Mouse (Mus musculus): Measurements from ENCODE around the gene Jund.

DNA sequence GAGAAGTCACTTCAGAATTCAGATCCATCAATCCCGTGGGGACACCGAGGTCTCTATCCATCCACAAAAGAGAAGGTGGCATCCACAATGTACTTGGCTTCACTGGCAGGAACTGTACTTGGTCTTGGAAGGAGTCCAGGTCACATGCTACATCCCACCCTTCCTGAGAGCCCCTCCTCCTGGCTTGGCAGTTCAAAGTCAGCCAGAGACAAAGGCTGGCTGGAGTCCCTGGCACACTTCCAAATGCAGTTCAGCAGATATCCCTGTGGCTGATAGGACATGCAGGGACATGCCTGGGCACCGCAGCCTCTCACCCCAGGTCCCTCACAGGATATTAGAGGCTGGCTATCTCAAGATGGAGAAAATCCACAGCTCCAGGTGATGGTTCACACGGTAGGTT is 49.4 kb upstream of the Jund start:
- TF ChIP-seq CTCF (IDR thresholded peaks at IDR 0.05; ENCODE audit: insufficient read depth, low read depth, low read length): no peak
- no peak for TF ChIP-seq POLR2A (IDR thresholded peaks at IDR 0.05; ENCODE audit: insufficient read depth, low read depth, low read length)
